ENCODE assay signal across 11 mouse cellular contexts in the genomic region with DNA sequence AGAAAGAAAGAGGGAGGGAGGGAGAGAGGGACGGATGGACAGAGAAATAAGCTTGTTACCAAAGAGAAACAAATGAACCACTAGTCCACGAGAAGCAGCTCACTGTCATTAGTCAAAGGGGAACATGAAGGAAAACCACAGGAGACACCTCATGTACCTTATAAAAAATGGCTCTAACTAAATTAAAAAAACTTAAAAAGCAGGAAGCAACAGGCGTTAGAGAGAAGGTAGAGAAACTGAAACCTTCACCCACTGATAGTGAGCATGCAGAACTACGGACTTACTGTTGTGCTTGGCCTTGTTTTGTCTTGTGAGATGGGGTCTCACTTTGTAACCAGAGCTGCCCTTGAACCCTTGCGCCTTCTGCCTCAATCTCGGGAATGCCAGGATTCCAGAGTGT.
"Had no signal": no experiment of that assay in that cellular context is flagged by ENCODE, and none has a peak within 500 bp of the region (broad histone marks: within the 10 kb centered on the region; RNA-seq: fewer than 3 reads in every experiment).

No protein-coding gene starts in this region.

- ATAC-seq: midbrain, embryonic 15.5 days had no signal

- DNase-seq: kidney, adult 2 months; kidney, postnatal 25 days; layer of hippocampus, adult 9-11 months; layer of hippocampus, postnatal 36 days; lung, adult 2 months; lung, postnatal 14 days; lung, postnatal 4 days; thymus, adult 2 months; thymus, postnatal 14 days; thymus, postnatal 4 days had no signal
